Mouse (Mus musculus) heart, postnatal 0 days (tissue): ENCODE data around the gene Rtn4rl2.

Experiments
- CTCF ChIP-seq: IDR thresholded peaks from 2 replicates; pipeline ENCODE4 v1.5.1; 2016; ENCODE audit warnings: antibody characterized with exemption, control low read depth, low read depth
- EP300 ChIP-seq: IDR thresholded peaks from 2 replicates; pipeline ENCODE4 v1.6.1; 2016; ENCODE audit warnings: antibody characterized with exemption, low read depth

DNA sequence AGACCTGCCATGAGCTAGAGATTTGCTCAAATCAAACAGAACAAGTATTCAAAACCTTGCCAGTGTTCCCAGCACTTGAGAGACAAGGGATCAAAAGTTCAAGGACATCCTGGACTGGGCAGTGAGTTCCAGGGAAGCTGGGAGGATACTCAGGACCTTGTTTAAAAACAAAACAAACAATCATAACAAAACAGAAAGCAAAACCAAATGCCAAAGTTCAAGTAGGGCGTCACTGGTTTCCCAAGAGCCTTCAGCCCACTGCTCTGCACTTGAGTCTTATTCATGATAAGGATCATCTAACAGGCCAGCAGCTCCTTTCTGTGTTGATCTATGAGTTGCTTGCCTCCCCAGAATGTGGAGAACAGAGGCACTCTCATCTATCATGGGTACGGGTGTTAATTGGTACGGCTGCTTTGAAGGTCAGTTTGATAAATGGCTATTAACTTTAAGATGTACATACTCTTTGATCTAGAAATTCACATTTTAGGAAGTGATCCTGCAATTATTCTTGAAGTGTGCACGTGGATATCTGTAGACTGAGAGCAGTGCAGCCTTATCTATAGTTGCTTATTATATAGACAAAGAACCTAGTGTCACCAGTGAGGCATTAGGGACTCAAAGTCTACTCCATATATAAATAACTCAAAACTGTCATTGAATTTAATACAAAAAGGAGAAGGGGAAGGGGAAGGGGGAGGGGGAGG, 9.1 kb upstream of the Rtn4rl2 start:
- TF ChIP-seq CTCF (no peak), EP300 (no peak)
